Mouse (Mus musculus) cerebellum, postnatal 4 days (tissue): ENCODE results near the gene Bhlhe41.

Experiments
- DNase-seq, 2 experiments: peaks; one replicate each; pipeline ENCODE4 v3.0.0; 2022; ENCODE audit warnings: low spot score in 2 of 2, mixed read lengths in 1 of 2

The Bhlhe41 gene

DNA sequence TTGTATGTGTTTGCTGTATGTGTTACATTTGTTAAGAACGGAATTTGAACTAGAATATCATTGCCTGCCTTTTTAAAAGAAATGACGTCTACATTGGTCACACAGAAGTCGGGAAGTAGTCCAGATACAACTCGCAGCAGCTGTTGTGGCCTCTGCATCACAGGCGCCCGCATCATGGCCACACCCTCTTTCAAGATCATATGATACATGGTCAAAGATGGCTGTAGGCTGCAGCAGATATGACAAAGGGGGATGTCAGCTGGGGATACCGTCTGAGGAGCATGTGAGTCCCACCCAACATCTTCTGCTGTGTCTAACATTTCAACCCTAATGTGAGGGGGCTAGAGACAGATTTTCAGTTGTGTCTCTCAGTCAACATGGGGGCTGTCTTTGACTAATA is 6.7 kb upstream of the Bhlhe41 start:
- DNase-seq = no peak

DNA sequence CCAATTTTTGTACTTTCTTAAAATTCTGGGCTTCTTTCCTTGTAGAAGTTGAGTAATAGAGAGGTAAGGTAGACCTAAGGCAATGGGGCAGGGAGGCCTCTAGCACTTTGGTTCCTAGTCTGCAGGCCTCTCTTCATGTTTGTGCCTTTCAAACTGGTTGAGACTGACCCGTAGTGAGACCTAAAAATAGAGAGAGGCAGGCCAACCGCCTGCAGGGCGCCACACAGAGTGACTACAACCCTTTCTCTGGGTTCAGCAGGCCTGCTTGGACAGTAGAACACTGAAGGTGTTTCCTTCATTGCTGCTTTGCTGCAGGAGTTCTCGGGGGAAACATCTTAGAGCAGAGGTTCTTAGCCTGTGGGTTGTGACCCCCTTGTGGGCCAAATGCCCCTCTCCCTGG is 5.6 kb upstream of the Bhlhe41 start:
- DNase-seq = no peak

DNA sequence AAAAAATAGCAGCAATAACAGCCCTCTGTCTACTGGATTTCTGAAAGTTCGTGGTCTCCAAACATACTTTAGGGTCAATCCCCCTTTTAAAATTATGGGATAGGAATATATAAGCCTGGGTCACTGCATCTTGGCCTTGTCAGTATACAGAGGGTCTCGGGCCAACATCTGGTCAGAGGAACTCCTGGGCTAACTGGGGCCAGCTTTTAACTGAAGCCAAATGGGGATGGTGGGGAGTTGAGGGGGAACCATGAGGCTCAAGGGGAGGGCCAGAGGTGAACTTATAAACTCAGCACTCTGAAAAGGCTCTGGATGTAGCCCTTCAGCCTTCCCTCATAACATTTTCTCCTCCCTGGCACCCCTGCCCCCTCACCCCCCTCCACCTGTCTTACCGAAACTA is 1.8 kb upstream of the Bhlhe41 start:
- no peak for DNase-seq

DNA sequence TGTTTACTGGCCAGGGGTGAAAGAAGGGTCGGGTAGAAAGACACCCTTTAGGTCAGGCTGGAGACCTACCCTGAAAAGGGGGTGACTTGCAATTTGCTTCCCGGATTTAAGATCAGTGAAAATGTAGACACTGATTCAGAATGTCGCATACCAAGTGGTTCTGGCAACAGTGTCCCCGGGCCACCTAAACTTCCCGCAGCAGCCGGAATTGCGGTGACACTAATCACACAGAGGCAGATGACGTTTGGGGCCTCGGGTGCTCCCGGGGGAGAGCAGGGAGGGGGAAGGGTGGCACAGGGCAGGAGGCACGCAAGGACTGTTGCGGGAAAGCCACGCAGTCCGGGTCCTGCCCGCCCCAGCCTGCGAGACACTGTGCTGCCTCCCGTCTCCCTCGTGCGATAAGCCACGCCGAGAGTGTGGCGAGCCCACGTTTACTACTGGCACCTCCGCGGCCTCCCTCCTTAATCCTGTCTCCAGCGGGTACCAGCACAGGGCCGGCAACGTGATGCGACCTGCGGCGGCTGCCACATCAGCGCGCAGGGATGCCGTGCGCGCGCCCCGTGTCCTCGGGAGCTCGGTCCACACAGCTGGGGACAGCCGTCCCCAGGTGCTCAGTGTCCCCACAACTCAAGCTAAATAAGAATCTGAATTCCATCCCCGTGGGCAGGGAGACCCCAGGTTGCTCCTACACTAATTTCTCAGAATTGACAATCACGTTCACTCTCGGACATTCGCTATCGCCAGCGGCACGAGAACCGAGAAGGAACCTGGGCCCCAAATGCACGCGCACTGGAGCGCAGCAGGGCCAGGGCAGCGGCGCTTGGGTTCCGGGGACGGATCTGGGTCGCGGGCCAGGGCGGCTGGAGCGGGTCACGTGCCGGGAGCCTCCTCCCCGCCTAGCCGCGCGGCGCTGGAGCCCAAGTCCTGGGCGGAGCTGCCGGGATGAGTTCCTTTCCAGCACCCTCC is 811 bp upstream of the Bhlhe41 start:
- DNase-seq = peak; percentile 59 to 78

DNA sequence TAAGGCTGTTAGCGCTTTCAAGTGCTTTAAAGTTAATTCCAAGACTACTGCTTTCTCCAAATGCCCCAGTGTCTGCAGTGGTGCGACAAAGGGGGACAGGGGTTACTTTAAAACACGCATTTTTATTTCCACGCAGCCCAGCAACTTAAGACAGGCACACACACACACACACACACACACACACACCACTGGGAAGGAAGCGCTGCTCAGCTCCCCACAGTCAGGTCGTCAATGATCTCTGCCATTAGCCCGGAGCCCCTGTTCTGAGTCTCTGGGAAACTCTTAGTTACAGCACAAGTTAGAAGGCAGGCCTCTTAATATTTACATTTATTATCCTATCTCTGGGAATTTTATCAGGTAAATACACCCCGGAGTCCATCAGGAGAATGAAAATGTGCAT is 1.2 kb downstream of the Bhlhe41 start:
- no peak for DNase-seq

GRCm38 (mm10) chr6:145863065-145863971 is 2.0 kb downstream of the Bhlhe41 start:
- peak; percentile 42 to 57 for DNase-seq

DNA sequence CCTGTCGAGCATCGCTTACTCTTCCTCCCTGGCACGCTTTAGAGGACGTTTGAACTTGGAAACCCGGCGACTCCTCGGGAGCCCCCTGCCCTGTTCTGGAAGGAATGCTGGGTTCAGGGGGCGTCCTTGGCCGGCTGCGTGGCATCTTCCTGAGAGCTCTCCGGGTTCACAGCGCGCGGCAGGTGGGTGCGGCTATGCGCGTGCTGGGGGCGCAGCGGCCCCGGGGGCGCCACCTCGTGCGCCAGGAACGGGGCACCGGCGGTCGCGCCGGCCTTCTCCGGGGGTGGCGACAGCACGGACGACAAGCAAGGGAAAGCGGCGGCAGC is 2.7 kb downstream of the Bhlhe41 start:
- DNase-seq = no peak

DNA sequence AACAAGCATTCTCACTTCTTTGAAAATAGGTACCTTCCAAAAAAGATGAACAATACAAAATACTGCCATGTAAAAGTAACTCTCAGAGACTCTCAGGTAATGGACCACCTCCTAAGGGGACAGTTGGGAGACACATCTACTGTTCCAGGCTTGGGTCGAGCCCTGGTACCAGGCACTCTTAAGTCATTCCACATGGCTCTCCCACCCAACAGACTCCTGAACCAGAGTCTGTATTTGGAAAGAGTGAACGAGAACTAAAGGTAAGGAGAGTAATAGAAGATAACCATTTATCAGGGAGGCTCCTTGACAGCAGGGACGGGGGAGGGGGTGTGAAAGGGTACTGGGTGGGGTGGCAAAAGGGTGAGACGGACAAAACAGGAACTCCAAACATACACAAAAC is 3.0 kb downstream of the Bhlhe41 start:
- no peak for DNase-seq

- DNase-seq = no peak
These were observed 3.7 kb downstream of the Bhlhe41 start for GRCm38 (mm10) chr6:145861462-145862227.

DNA sequence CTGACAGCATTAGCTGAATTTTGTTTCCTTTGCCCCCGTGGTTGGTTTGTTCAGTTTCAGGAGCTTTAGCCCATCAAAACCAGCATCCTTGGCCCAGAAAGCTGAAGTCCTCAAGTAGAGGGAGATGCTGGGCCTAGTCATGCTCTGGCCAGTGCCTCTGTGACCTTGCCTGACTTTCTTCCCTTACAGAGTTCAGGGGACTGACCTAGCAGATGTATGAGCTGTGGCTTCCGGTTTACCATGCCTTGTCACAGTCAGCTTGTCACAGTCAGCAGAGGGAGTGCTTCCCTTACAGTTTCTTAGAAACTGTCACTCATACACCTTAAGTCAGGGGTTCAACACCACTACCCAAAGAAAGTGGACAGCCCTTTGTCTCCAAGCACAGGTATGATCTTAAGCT is 5.0 kb downstream of the Bhlhe41 start:
- no peak for DNase-seq

- DNase-seq = no peak
These were observed 6.9 kb downstream of the Bhlhe41 start for GRCm38 (mm10) chr6:145858414-145858813.

- DNase-seq = no peak
These were observed 7.9 kb downstream of the Bhlhe41 start for GRCm38 (mm10) chr6:145857428-145857827.

DNA sequence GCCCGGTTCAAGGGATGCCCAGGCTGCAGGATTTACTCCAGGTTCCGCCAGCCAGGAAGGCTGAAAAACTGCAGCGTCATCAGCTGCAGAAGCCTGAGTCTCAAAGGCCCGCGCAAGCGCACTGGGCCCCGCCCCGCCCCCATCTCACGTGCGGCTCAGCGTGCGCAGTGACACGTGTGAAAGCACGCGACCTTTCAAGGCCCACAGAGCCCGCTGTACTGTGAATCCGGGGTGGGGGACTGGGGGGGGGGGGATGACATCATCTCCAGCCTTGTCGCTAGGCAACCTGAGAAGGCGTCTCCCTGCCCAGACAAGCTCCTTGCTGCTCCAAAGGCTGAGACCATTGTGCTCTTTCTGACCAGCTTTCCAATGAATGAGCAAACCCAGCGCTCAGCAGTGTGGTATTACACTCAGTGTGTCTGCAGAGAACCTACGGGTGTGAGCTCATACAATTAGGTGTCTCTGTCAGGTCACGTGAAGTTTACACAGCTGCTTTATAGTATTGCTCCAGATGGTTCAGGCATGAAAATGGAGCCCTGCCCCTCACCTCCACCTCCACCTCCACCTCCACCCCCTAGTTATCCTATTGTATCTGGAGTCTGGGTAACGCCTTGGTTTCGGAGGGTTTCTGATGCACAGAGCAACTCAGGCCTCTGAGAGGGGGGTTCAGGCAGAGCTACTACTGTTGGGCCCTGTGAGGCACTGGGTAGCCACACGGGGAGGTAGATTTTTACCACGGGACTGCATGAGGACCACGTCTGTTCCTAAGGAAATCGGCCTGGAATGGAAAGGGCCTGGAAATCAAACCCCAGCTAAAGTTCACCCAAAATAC is 9.4 kb downstream of the Bhlhe41 start:
- peak; percentile 95 to 98 for DNase-seq

DNA sequence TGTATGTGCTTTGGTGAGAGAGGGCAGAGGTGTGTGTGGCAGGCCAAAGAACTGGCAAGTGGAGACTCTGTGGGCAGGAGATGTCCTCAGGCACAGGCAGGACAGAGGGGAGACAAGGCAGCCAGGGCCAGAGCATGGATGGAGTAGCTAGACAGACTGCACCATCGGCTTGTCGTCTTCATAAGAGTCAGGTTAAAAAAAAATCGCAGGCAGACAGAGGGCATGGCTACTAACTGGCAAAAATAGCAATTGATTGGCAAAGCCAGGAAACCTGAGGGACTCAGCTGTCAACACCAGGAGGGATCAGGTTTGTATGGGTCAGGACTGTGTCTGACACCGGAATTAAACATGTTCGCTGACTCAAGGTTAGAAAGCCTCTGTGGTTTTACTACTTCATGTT is 10.6 kb downstream of the Bhlhe41 start:
- DNase-seq = no peak

DNA sequence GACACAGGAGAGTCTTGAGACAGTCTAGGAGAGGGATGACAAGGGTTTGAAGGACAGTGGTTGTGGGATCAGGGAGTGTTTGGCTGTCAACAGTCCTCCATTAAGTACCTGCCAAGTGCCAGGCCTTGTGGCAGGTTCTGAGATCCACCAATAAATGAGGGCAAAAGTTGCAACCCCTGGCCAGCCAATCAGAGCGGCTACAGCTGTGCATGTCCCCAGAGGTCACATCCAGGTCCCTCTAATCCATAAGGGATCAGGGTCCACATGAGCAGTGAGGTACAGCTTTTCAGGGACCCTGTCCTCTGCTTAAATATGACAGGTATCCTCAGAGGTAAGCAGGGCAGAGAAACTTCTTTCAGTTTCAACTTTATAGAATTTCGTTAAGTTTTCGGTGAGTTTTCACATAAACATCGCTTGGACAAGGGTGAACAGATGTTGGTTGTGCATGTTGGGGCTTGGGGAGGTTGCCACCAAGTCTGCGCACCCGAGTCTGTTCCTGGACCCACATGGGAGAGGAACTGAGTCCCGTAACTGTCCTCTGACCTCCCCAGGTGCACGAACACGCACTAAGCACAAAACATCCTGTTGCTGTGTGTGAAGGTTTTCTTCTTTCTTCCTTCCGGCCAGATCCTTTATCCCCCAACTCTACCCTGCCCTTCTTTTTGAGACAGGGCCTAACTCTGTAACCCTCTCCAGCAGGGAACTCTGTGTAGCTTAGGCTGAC is 11.8 kb downstream of the Bhlhe41 start:
- DNase-seq = no peak

- DNase-seq = no peak
These were observed 12.7 kb downstream of the Bhlhe41 start for GRCm38 (mm10) chr6:145852708-145853107.

DNA sequence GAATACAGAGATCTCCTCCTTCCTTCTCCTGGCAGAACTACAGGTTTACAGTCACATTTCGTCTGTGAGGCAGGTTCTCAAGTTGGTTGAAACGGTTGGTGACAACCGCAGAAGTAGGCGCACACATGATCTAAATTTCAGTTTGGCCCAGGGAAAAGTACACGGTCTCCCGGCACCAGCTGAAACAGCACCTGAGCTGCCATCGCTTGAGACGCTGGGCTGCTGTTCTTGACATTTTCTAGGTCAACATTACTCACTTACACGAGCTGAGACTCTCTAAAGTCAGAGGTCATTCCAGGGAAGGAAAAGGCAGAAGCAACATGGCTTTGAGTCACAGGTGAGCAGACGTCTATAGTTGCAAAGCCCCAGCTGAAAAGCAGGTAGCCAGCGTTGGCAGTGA is 13.4 kb downstream of the Bhlhe41 start:
- DNase-seq = no peak

DNA sequence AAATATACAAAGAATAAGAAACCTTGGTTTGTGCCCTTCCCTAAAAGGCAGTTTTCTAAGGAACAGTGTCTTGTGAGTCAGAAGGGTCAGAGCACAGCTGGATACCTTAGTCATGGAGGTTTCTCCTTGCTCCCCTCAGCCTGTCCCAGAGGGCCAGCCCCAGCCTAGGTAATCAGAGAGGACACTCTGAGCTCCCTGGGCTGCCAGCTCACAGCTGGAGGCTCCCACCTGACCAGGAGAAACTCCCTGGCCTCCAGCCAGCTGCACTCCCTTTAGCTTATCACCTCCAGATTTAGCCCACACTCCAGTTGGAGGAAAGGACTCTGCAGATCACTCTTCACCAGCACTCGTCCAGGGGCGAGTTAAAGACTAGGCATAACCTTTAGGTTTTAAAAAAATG is 14.6 kb downstream of the Bhlhe41 start:
- no peak for DNase-seq

DNA sequence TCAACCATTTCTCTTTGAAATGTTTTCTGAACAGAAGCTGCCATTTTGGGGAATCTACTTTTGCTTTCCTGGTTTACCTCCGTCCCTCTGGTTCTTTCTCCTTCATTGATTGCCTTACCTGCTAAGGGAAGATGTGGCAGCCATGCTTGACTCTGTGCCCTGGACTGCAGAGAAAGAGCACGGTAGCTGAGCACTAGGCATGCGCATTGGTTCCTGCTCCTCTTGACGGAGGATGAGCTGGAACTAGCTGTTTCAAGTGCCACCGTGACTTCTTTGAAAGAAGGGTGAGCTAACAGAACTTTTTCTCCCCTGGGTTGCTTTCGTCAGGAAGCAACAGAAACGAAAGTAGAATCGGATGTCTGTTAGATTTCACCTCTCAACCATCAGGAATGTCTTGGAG is 17.7 kb downstream of the Bhlhe41 start:
- DNase-seq = no peak

- DNase-seq = no peak
These were observed 18.4 kb downstream of the Bhlhe41 start for GRCm38 (mm10) chr6:145846948-145847347.
